In genomic region chr5:64217256-64217655, GRCm38 (mm10) we compare ENCODE assay signal across 20 mouse cellular contexts.
DNase-seq lines count a peak whose midpoint lies in the region; ATAC-seq and TF ChIP-seq lines count a peak whose summit lies in the region.
"Had no signal": no experiment of that assay in that cellular context is flagged by ENCODE, and none has a peak within 500 bp of the region (broad histone marks: within the 10 kb centered on the region; RNA-seq: fewer than 3 reads in every experiment).

No protein-coding gene starts in this region.

- intact Hi-C loops in gastrocnemius, adult 2 months (cut with DNase I), result no loop called here

- H3K27me3 ChIP-seq in liver, postnatal 0 days (ENCODE audit: insufficient read depth, low read length), result no peaks in the 10 kb centered on the region
- H3K27me3 ChIP-seq in liver, embryonic 12.5 days (replicated peaks), result no peaks in the 10 kb centered on the region
- H3K27me3 ChIP-seq: forebrain, embryonic 13.5 days; heart, embryonic 15.5 days; hindbrain, embryonic 15.5 days had no signal

- H3K27ac ChIP-seq in gastrocnemius, adult 2 months, result peak overlapping the region; percentile 16; the same call in 1 of the 2 replicates
- H3K27ac ChIP-seq in liver, postnatal 0 days (ENCODE audit: low read depth), result 0 out of 2 replicates have a peak overlapping the region, but pooled peaks have one; percentile 19
- no peak overlapping the region for H3K27ac ChIP-seq in liver, embryonic 12.5 days
- H3K27ac ChIP-seq: embryonic facial prominence, embryonic 10.5 days; forebrain, embryonic 13.5 days; heart, embryonic 15.5 days; hindbrain, embryonic 15.5 days had no signal

- 62% methylated on average over 8 of the region's 8 CpGs for WGBS in liver, postnatal 0 days (ENCODE audit: insufficient replicate concordance)
- WGBS in liver, embryonic 12.5 days (ENCODE audit: insufficient replicate concordance), result 59% methylated on average over 8 of the region's 8 CpGs

- no peak for DNase-seq in gastrocnemius, adult 2 months
- DNase-seq in gastrocnemius, adult 8-10 months (ENCODE audit: low spot score in 2 of 2), result no peak
- DNase-seq in kidney, adult 18-20 months, result peak; percentile 23
- DNase-seq in kidney, postnatal 4 days, result no peak
- DNase-seq in liver, postnatal 0 days, result no peak
- DNase-seq in yolk sac, embryonic 10.5 days (ENCODE audit: low spot score), result peak; percentile 47
- DNase-seq in retina, embryonic 14.5 days (ENCODE audit: low spot score), result no peak
- DNase-seq: adrenal gland, postnatal 10 days; cerebellum, adult 11-12 months; cerebellum, adult 9-10 months; cerebellum, postnatal 25 days; forebrain, postnatal 0 days; gastrocnemius, postnatal 36 days; heart, adult 18-20 months had no signal

- no peak overlapping the region for H3K4me3 ChIP-seq in gastrocnemius, adult 2 months
- H3K4me3 ChIP-seq in liver, postnatal 0 days (ENCODE audit: low read depth, low read length), result no peak overlapping the region
- no peak overlapping the region for H3K4me3 ChIP-seq in liver, embryonic 12.5 days
- H3K4me3 ChIP-seq: embryonic facial prominence, embryonic 10.5 days; forebrain, embryonic 13.5 days; heart, embryonic 15.5 days; hindbrain, embryonic 15.5 days had no signal

- H3K9me3 ChIP-seq in liver, postnatal 0 days (ENCODE audit: low read length), result no peaks in the 10 kb centered on the region
- H3K9me3 ChIP-seq in liver, embryonic 12.5 days (replicated peaks), result no peaks in the 10 kb centered on the region
- H3K9me3 ChIP-seq: embryonic facial prominence, embryonic 10.5 days; forebrain, embryonic 13.5 days; heart, embryonic 15.5 days; hindbrain, embryonic 15.5 days had no signal

- no peak for ATAC-seq in liver, postnatal 0 days
- ATAC-seq in liver, embryonic 12.5 days, result no peak
- ATAC-seq: forebrain, embryonic 13.5 days; forebrain, postnatal 0 days had no signal

- peaks cover 19% of the 10 kb centered on the region for H3K4me1 ChIP-seq in liver, postnatal 0 days (ENCODE audit: insufficient read depth)
- H3K4me1 ChIP-seq in liver, embryonic 12.5 days, result peaks cover 4% of the 10 kb centered on the region; the same call in 1 of the 2 replicates
- H3K4me1 ChIP-seq: forebrain, embryonic 13.5 days; hindbrain, embryonic 15.5 days had no signal

- H3K36me3 ChIP-seq in liver, postnatal 0 days (replicated peaks; ENCODE audit: insufficient read depth, low read length), result no peaks in the 10 kb centered on the region
- no peaks in the 10 kb centered on the region for H3K36me3 ChIP-seq in liver, embryonic 12.5 days
- H3K36me3 ChIP-seq: embryonic facial prominence, embryonic 10.5 days; heart, embryonic 15.5 days; hindbrain, embryonic 15.5 days had no signal

- TF ChIP-seq EP300 in liver, postnatal 0 days (IDR thresholded peaks at IDR 0.05; ENCODE audit: low read depth), result no peak

- no peak overlapping the region for H3K9ac ChIP-seq in liver, postnatal 0 days (replicated peaks)
- no peak overlapping the region for H3K9ac ChIP-seq in liver, embryonic 12.5 days
- H3K9ac ChIP-seq: forebrain, embryonic 13.5 days; forebrain, postnatal 0 days; heart, embryonic 15.5 days; hindbrain, embryonic 15.5 days had no signal

- H3K4me2 ChIP-seq in liver, postnatal 0 days (ENCODE audit: low read depth, low read length), result peak overlapping the region; percentile 16; the same call in 1 of the 2 replicates
- H3K4me2 ChIP-seq in liver, embryonic 12.5 days, result no peak overlapping the region
- H3K4me2 ChIP-seq: forebrain, embryonic 13.5 days; heart, embryonic 11.5 days; heart, embryonic 15.5 days; hindbrain, embryonic 15.5 days had no signal

- TF ChIP-seq CTCF in gastrocnemius, adult 2 months (IDR thresholded peaks at IDR 0.05), result no peak
- no peak for TF ChIP-seq CTCF in liver, postnatal 0 days (IDR thresholded peaks at IDR 0.05; ENCODE audit: low read depth)

Comparison
In these comparisons a context has a peak if more than half of its experiments do, and no peak if none do; other contexts are left out.
1. DNase-seq: peak in kidney, adult 18-20 months (single experiment) and yolk sac, embryonic 10.5 days (single experiment); none in gastrocnemius, adult 2 months (single experiment), gastrocnemius, adult 8-10 months (0 of 2), kidney, postnatal 4 days (0 of 2), liver, postnatal 0 days (single experiment) and retina, embryonic 14.5 days (single experiment).